Mouse (Mus musculus): ENCODE results near the gene Pank3. TPM values are rescaled to one million over a fixed set of nuclear protein-coding genes. Genes with fewer than 3 reads are reported as not detected.

Pank3 gene
- total RNA-seq, 1 experiment = 27.0 TPM

DNA sequence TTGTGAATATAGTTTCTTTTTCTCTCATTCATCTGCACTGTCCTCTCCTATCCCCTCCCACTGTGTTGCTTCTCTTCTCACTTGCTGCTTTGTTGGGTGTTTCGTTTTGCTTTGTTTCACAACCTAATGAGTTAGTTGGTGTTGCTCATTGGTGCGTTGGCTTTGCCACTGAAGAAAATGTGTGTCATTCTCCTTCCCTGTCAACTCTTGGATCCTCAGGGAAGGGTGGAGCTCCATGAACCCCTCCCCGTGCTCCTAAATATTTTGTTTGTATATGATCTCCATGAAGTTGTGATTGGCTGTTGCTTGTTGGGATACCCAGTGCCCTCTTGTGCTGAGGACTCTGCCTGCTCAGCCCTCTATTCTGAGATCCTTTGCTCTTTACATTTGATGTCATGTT, 11.1 kb downstream of the Pank3 start:
- Histone ChIP-seq H3K27ac (ENCODE audit: insufficient read depth, low read depth, low read length, poor library complexity, severe bottlenecking) (no peak overlapping the region), H3K9me3 (ENCODE audit: control insufficient read depth, insufficient read depth, low read depth, low read length) (no peaks in the 10 kb centered on the region), H3K4me3 (ENCODE audit: insufficient read depth in 1 of 2, low read depth in 1 of 2, low read length in 2 of 2, poor library complexity in 1 of 2, severe bottlenecking in 1 of 2) (no peak overlapping the region), H3K9ac (ENCODE audit: insufficient read depth, low read depth, low read length, poor library complexity, severe bottlenecking) (no peak overlapping the region), H3K36me3 (ENCODE audit: control insufficient read depth, insufficient read depth, low read length, poor library complexity, severe bottlenecking) (peaks cover 30% of the 10 kb centered on the region), H3K4me1 (ENCODE audit: control insufficient read depth in 2 of 2, insufficient read depth in 2 of 2, low read length in 2 of 2, poor library complexity in 1 of 2) (no peaks in the 10 kb centered on the region)
- in situ Hi-C loops (cut with MboI; ENCODE audit: low sequenced_read_pairs in 2 of 2, unreplicated experiment in 2 of 2) = no loop called here
- no peak for DNase-seq (ENCODE audit: low read depth, low spot score)
- TF ChIP-seq ZC3H11A (IDR thresholded peaks at IDR 0.05; ENCODE audit: borderline replicate concordance, low read depth, low read length) (no peak), HCFC1 (IDR thresholded peaks at IDR 0.05; ENCODE audit: borderline replicate concordance, insufficient read depth, low read length) (no peak), ZNF384 (IDR thresholded peaks at IDR 0.05; ENCODE audit: low read depth, low read length) (no peak), MAFK (IDR thresholded peaks at IDR 0.05; ENCODE audit: insufficient read depth, low read depth, low read length) (no peak), CHD2 (IDR thresholded peaks at IDR 0.05; ENCODE audit: low read depth, low read length) (no peak)

DNA sequence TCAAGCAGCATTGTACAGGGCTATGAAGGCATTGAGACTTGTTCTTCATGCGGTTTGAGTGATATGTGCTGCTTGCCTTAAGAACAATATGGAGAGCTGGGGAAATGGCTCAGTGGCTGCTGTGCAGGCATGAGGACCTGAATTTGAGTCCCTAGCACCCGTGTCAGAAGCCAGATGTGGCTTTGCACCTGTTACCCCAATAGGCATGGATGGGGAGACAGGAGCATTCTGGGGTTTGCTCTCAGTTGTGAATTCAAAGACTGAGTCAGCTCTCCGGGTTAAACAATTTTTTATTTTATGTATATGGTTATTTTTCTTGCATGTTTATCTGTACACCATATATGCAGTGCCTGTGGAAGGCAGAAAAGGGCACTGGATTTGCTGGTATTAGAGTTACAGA, 13.2 kb downstream of the Pank3 start:
- peaks cover 26% of the 10 kb centered on the region for H3K36me3 ChIP-seq (ENCODE audit: control insufficient read depth, insufficient read depth, low read length, poor library complexity, severe bottlenecking)
- H3K27ac ChIP-seq (ENCODE audit: insufficient read depth, low read depth, low read length, poor library complexity, severe bottlenecking) = no peak overlapping the region
- in situ Hi-C loops (cut with MboI; ENCODE audit: low sequenced_read_pairs in 2 of 2, unreplicated experiment in 2 of 2) = no loop called here
- H3K9ac ChIP-seq (ENCODE audit: insufficient read depth, low read depth, low read length, poor library complexity, severe bottlenecking) = no peak overlapping the region
- no peak for DNase-seq (ENCODE audit: low read depth, low spot score)
- H3K9me3 ChIP-seq (ENCODE audit: control insufficient read depth, insufficient read depth, low read depth, low read length) = no peaks in the 10 kb centered on the region
- H3K4me3 ChIP-seq (ENCODE audit: insufficient read depth in 1 of 2, low read depth in 1 of 2, low read length in 2 of 2, poor library complexity in 1 of 2, severe bottlenecking in 1 of 2) = no peak overlapping the region
- TF ChIP-seq ZC3H11A (IDR thresholded peaks at IDR 0.05; ENCODE audit: borderline replicate concordance, low read depth, low read length) = no peak
- peaks cover 0 to 2% of the 10 kb centered on the region in 2 experiments; a peak in 1 of 4 replicates for H3K4me1 ChIP-seq (ENCODE audit: control insufficient read depth in 2 of 2, insufficient read depth in 2 of 2, low read length in 2 of 2, poor library complexity in 1 of 2)

DNA sequence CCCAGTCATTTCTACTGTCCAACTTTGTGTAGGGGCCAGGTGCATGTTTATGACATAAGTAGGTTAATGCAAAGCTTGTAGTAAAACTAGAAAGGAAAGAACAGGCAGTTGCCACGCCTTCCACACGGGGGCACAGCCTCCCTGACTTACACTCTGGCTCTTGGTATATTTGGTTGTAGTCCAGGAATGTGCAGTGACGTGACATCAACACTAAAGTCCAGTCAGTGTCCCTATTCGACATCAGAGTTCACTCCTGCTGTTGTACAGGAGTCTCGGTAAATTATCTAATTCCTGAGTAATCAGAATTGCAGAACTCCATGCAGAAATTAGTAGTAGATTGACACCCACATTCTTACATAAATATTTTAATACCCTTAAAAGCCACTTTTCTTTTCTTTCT, 13.8 kb downstream of the Pank3 start:
- Histone ChIP-seq H3K4me3 (ENCODE audit: insufficient read depth in 1 of 2, low read depth in 1 of 2, low read length in 2 of 2, poor library complexity in 1 of 2, severe bottlenecking in 1 of 2) (no peak overlapping the region), H3K9ac (ENCODE audit: insufficient read depth, low read depth, low read length, poor library complexity, severe bottlenecking) (no peak overlapping the region), H3K9me3 (ENCODE audit: control insufficient read depth, insufficient read depth, low read depth, low read length) (no peaks in the 10 kb centered on the region), H3K27ac (ENCODE audit: insufficient read depth, low read depth, low read length, poor library complexity, severe bottlenecking) (no peak overlapping the region), H3K36me3 (ENCODE audit: control insufficient read depth, insufficient read depth, low read length, poor library complexity, severe bottlenecking) (peaks cover 25% of the 10 kb centered on the region), H3K4me1 (ENCODE audit: control insufficient read depth in 2 of 2, insufficient read depth in 2 of 2, low read length in 2 of 2, poor library complexity in 1 of 2) (peaks cover 0 to 3% of the 10 kb centered on the region in 2 experiments; a peak in 1 of 4 replicates)
- in situ Hi-C loops (cut with MboI; ENCODE audit: low sequenced_read_pairs in 2 of 2, unreplicated experiment in 2 of 2) = no loop called here
- no peak for DNase-seq (ENCODE audit: low read depth, low spot score)
- TF ChIP-seq MAFK (IDR thresholded peaks at IDR 0.05; ENCODE audit: insufficient read depth, low read depth, low read length) (no peak), ZNF384 (IDR thresholded peaks at IDR 0.05; ENCODE audit: low read depth, low read length) (no peak), ZC3H11A (IDR thresholded peaks at IDR 0.05; ENCODE audit: borderline replicate concordance, low read depth, low read length) (no peak), CHD2 (IDR thresholded peaks at IDR 0.05; ENCODE audit: low read depth, low read length) (no peak), HCFC1 (IDR thresholded peaks at IDR 0.05; ENCODE audit: borderline replicate concordance, insufficient read depth, low read length) (no peak)

DNA sequence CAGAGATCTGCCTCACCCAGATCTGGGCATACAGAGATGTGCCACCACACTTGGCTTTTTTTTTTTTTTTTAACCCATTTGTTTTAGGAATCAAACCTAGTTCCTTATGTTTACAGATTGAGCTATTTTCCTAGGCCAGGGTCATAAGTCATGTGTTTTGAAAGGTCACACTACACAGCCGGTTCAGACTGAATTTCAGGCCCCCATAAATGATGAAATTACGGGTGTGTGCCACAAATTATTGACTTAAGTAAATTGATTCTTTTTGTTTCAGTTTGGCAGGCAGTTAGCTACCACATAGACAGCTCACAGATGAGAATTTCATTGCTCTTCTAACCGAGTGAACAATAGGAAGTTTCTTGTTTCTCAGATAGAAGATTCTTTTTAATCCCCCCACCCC, 14.7 kb downstream of the Pank3 start:
- H3K27ac ChIP-seq (ENCODE audit: insufficient read depth, low read depth, low read length, poor library complexity, severe bottlenecking) = no peak overlapping the region
- H3K9ac ChIP-seq (ENCODE audit: insufficient read depth, low read depth, low read length, poor library complexity, severe bottlenecking) = no peak overlapping the region
- in situ Hi-C loops (cut with MboI; ENCODE audit: low sequenced_read_pairs in 2 of 2, unreplicated experiment in 2 of 2) = no loop called here
- peaks cover 22% of the 10 kb centered on the region for H3K36me3 ChIP-seq (ENCODE audit: control insufficient read depth, insufficient read depth, low read length, poor library complexity, severe bottlenecking)
- DNase-seq (ENCODE audit: low read depth, low spot score) = no peak
- no peaks in the 10 kb centered on the region for H3K9me3 ChIP-seq (ENCODE audit: control insufficient read depth, insufficient read depth, low read depth, low read length)
- TF ChIP-seq ZC3H11A (IDR thresholded peaks at IDR 0.05; ENCODE audit: borderline replicate concordance, low read depth, low read length) (no peak), HCFC1 (IDR thresholded peaks at IDR 0.05; ENCODE audit: borderline replicate concordance, insufficient read depth, low read length) (no peak), MAFK (IDR thresholded peaks at IDR 0.05; ENCODE audit: insufficient read depth, low read depth, low read length) (no peak), CHD2 (IDR thresholded peaks at IDR 0.05; ENCODE audit: low read depth, low read length) (no peak), ZNF384 (IDR thresholded peaks at IDR 0.05; ENCODE audit: low read depth, low read length) (no peak)
- H3K4me3 ChIP-seq (ENCODE audit: insufficient read depth in 1 of 2, low read depth in 1 of 2, low read length in 2 of 2, poor library complexity in 1 of 2, severe bottlenecking in 1 of 2) = no peak overlapping the region
- H3K4me1 ChIP-seq (ENCODE audit: control insufficient read depth in 2 of 2, insufficient read depth in 2 of 2, low read length in 2 of 2, poor library complexity in 1 of 2) = peaks cover 0 to 5% of the 10 kb centered on the region in 2 experiments; a peak in 1 of 4 replicates

DNA sequence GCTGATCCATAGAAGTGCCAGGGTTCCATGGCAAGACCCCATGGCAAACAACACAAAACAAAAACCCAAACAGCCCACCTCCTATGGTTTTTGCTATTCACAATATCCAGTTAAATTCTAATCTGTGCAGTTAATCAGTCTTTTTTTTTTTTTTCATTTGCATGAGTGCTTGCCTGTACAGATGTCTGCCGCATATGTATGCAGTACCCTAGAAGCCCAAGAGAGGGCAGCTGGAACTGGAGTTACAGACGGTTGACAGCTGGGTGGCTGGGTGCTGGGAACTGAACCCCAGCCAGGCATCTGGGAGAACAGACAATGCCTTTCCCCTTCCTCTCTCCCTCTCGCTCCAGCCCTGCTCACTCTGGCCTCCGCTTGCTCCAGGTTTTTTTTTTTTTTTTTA, 15.3 kb downstream of the Pank3 start:
- Histone ChIP-seq H3K27ac (ENCODE audit: insufficient read depth, low read depth, low read length, poor library complexity, severe bottlenecking) (no peak overlapping the region), H3K36me3 (ENCODE audit: control insufficient read depth, insufficient read depth, low read length, poor library complexity, severe bottlenecking) (peaks cover 18% of the 10 kb centered on the region), H3K4me1 (ENCODE audit: control insufficient read depth in 2 of 2, insufficient read depth in 2 of 2, low read length in 2 of 2, poor library complexity in 1 of 2) (peaks cover 0 to 5% of the 10 kb centered on the region in 2 experiments; a peak in 1 of 4 replicates), H3K4me3 (ENCODE audit: insufficient read depth in 1 of 2, low read depth in 1 of 2, low read length in 2 of 2, poor library complexity in 1 of 2, severe bottlenecking in 1 of 2) (no peak overlapping the region), H3K9ac (ENCODE audit: insufficient read depth, low read depth, low read length, poor library complexity, severe bottlenecking) (no peak overlapping the region), H3K9me3 (ENCODE audit: control insufficient read depth, insufficient read depth, low read depth, low read length) (no peaks in the 10 kb centered on the region)
- in situ Hi-C loops (cut with MboI; ENCODE audit: low sequenced_read_pairs in 2 of 2, unreplicated experiment in 2 of 2) = no loop called here
- no peak for DNase-seq (ENCODE audit: low read depth, low spot score)
- no peak for TF ChIP-seq CHD2 (IDR thresholded peaks at IDR 0.05; ENCODE audit: low read depth, low read length)
- peak; percentile 84 for TF ChIP-seq ZNF384 (IDR thresholded peaks at IDR 0.05; ENCODE audit: low read depth, low read length)

Measured in ES-E14 (cell line).